Mouse (Mus musculus) stomach, embryonic 16.5 days (tissue): ENCODE measurements around the gene Atp8a1. TPM values are rescaled to one million over a fixed set of nuclear protein-coding genes. Genes with fewer than 3 reads are reported as not detected.
A peak's percentile ranks its signal among the peaks of the same experiment; 100 is the strongest.

Experiments used
- ATAC-seq: fragments of 200-750 bp; cut with Nextera tagmentation; 2 replicates; pipeline ENCODE4 v1.8.0; 2017; ENCODE audit warnings: moderate number of reproducible peaks, moderate TSS enrichment; ENCODE audit not compliant: insufficient read depth, low FRiP score
- H3K27ac ChIP-seq: fragments of 300-500 bp; sonication (generic); 2 replicates; pipeline ENCODE4 v1.5.1; 2014; ENCODE audit warnings: low read length
- H3K27me3 ChIP-seq: fragments of 300-500 bp; sonication (generic); 2 replicates; pipeline ENCODE4 v1.6.1; 2014; ENCODE audit warnings: low read length, control low read depth, mixed read lengths; ENCODE audit not compliant: control insufficient read depth, insufficient read depth
- H3K36me3 ChIP-seq: fragments of 300-500 bp; sonication (generic); 2 replicates; pipeline ENCODE4 v1.6.1; 2014; ENCODE audit warnings: low read length; ENCODE audit not compliant: control insufficient read depth, insufficient read depth
- H3K4me1 ChIP-seq: fragments of 300-500 bp; sonication (generic); 2 replicates; pipeline ENCODE4 v1.6.1; 2014; ENCODE audit warnings: low read length, control low read depth, mixed read lengths; ENCODE audit not compliant: control insufficient read depth, insufficient read depth
- H3K4me2 ChIP-seq: fragments of 300-500 bp; sonication (generic); 2 replicates; pipeline ENCODE4 v1.6.1; 2014; ENCODE audit warnings: low read depth, low read length, mixed read lengths
- H3K4me3 ChIP-seq: fragments of 300-500 bp; sonication (generic); replicated peaks from 2 replicates; pipeline ENCODE4 v1.5.1; 2014; ENCODE audit warnings: mild to moderate bottlenecking, low read length
- H3K9ac ChIP-seq: fragments of 300-500 bp; sonication (generic); 2 replicates; pipeline ENCODE4 v1.6.1; 2014; ENCODE audit warnings: low read length
- H3K9me3 ChIP-seq: fragments of 300-500 bp; sonication (generic); replicated peaks from 2 replicates; pipeline ENCODE4 v1.6.1; 2016; ENCODE audit warnings: low read length, control low read depth; ENCODE audit not compliant: control insufficient read depth
- WGBS: fragments of 180-500 bp; shearing (Covaris S2); extraction: QIAGEN DNeasy Blood & Tissue Kit; methylation state at CpG from one replicate; pipeline ENCODE4 v1.1.7; 2014; 5-methylcytosine and 5-hydroxymethylcytosine counted together
- polyA plus RNA-seq: library from polyadenylated mRNA; unstranded; fragments of >200 nt; fragmentation: Nextera tagmentation; extraction: Ambion mirVana; gene quantifications from 2 replicates; pipeline ENCODE4 v1.2.1, GENCODE M21; 2015

The Atp8a1 gene
- polyA plus RNA-seq, 1 experiment from 2014 or later = 10.4 TPM

DNA sequence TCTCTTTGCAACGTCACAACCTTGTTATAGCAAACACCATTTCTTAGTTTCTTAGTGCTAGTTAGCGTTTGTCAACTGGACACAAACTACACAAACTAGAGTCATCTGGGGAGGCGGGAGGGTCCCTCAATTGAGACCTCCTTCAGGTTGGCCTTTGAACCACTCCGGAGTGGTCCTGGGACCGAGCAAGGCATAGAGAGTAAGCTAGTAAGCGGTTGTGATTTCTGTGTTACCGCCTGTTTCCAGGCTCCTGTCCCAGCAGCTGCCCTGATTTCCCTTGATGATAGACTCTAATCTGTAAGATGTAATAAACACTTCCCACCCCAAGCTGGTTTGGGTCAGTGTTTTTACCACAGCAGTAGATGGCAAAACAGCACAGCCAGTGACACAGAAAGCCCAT is 161.3 kb downstream of the Atp8a1 start:
- ATAC-seq = no peak
- H3K27ac ChIP-seq = no peak overlapping the region
- no peaks in the 10 kb centered on the region for H3K4me1 ChIP-seq
- H3K4me2 ChIP-seq = no peak overlapping the region
- H3K9me3 ChIP-seq = no peaks in the 10 kb centered on the region
- no peaks in the 10 kb centered on the region for H3K27me3 ChIP-seq
- WGBS = 78% methylated on average over 7 of the region's 7 CpGs
- no peaks in the 10 kb centered on the region for H3K36me3 ChIP-seq
- no peak overlapping the region for H3K9ac ChIP-seq
- no peak overlapping the region for H3K4me3 ChIP-seq

DNA sequence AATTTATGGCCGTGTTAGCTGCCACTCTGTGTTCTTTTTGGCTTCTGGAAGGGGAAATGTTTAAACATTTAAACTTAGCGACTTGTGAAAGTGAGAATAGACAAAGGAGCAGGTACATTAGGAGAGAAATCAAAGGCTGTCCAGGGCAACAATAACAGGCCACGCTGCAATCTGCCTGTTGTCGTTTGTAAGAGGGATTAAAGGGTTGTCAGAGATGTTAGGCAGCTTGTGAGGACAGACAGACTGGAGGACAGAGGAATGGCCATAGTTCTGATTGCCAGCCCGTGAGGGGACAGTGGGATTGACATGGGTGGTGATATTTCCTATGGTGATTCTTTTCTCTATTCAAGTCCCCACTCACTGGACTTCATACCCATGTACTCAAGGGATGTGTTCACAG is 161.8 kb downstream of the Atp8a1 start:
- no peak overlapping the region for H3K9ac ChIP-seq
- H3K4me2 ChIP-seq = no peak overlapping the region
- no peaks in the 10 kb centered on the region for H3K4me1 ChIP-seq
- H3K9me3 ChIP-seq = no peaks in the 10 kb centered on the region
- no peak for ATAC-seq
- 46% methylated on average over 5 of the region's 5 CpGs for WGBS
- H3K27me3 ChIP-seq = no peaks in the 10 kb centered on the region
- no peak overlapping the region for H3K27ac ChIP-seq
- H3K4me3 ChIP-seq = no peak overlapping the region
- no peaks in the 10 kb centered on the region for H3K36me3 ChIP-seq

DNA sequence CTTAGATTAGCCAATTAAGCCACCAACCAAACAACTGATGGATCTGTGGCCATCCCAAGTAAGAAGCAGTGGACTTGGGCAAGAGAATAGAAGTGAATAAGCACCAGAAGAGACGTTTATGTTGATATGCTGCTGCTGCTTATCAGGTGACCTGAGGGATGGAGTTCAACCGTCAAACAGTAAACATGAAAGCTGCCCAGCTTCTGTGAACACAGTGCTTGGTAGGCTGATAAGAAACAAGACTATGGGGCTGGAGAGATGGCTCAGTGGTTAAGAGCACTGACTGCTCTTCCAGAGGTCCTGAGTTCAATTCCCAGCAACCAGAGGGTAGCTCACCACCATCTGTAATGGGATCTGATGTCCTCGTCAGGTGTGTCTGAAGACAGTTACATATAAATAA is 168.4 kb downstream of the Atp8a1 start:
- H3K36me3 ChIP-seq = no peaks in the 10 kb centered on the region
- ATAC-seq = no peak
- no peak overlapping the region for H3K9ac ChIP-seq
- no peak overlapping the region for H3K4me2 ChIP-seq
- H3K9me3 ChIP-seq = no peaks in the 10 kb centered on the region
- no peak overlapping the region for H3K4me3 ChIP-seq
- H3K4me1 ChIP-seq = no peaks in the 10 kb centered on the region
- H3K27ac ChIP-seq = no peak overlapping the region
- 50% methylated on average over 3 of the region's 3 CpGs for WGBS
- no peaks in the 10 kb centered on the region for H3K27me3 ChIP-seq

DNA sequence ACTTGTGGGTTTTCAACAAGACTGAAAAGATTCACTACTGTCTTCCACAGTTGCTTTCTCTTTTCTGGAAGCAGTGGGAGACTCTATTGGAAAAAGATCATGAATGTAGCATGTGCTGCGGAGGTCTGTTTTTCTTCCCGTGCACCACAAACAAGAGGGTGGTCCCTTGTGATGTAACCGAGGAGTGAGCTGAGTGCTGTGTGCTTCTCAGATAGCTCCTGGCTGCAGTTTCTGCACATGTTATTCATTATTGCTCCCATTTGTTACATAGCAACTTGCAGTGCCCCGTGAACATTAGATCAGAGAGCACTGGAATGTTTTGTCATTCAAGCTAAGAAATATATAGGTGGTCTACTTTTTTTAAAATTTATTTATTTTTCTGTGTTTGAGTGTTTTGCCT is 174.2 kb downstream of the Atp8a1 start:
- H3K27me3 ChIP-seq = no peaks in the 10 kb centered on the region
- no peak overlapping the region for H3K27ac ChIP-seq
- H3K36me3 ChIP-seq = no peaks in the 10 kb centered on the region
- H3K9me3 ChIP-seq = no peaks in the 10 kb centered on the region
- H3K4me3 ChIP-seq = no peak overlapping the region
- 80% methylated on average over 4 of the region's 4 CpGs for WGBS
- no peak for ATAC-seq
- no peak overlapping the region for H3K4me2 ChIP-seq
- peaks cover 5% of the 10 kb centered on the region for H3K4me1 ChIP-seq
- H3K9ac ChIP-seq = no peak overlapping the region

DNA sequence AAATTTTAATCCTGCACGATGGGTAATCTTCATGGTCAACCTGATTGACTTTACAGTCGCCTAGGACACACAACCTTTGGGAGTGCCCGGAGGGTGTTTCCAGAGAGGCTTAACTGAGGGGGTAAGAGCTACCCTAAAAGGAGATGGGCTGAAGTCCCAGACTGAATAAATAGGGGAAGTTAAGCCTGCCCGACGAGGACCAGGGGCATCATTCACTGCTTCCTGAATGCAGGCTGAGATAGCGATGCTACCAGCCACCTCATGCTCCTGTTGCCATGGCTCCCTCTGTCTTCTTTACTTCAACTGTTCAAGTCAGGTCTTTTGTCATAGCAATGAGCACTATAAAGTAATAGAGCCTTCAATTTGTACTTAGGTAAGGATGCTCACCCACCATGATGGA is 177.1 kb downstream of the Atp8a1 start:
- 67% methylated on average over 6 of the region's 6 CpGs for WGBS
- no peak overlapping the region for H3K27ac ChIP-seq
- peaks cover 5% of the 10 kb centered on the region for H3K4me1 ChIP-seq
- H3K36me3 ChIP-seq = peaks cover 4% of the 10 kb centered on the region; the same call in 1 of the 2 replicates
- H3K4me3 ChIP-seq = no peak overlapping the region
- no peaks in the 10 kb centered on the region for H3K9me3 ChIP-seq
- no peak overlapping the region for H3K4me2 ChIP-seq
- H3K9ac ChIP-seq = no peak overlapping the region
- no peaks in the 10 kb centered on the region for H3K27me3 ChIP-seq
- ATAC-seq = no peak

DNA sequence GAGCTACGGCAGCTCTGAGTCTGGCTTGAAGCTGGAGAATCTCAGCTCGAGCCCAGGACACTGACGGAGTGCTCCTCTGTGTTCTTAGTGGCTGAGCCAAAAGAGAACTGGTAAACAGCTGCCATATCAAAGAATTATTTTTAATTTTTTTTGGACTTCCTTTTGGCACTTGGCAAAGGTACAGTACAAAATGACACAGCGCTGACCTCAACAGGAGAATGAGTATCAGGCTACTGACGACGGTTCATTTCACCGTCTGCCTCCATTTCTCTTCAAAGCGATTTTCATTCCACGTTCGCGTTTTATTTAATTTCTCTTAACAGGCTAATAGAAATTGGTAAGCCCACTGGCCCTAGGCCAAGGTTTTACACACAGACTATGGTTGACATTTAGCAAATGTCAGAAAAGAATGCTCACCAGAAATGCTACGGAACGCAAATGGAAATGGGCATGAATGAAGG is 177.8 kb downstream of the Atp8a1 start:
- Histone ChIP-seq H3K4me3 (no peak overlapping the region; the same call in 1 of the 2 replicates), H3K27ac (peak overlapping the region; percentile 55; the same call in 1 of the 2 replicates), H3K4me2 (peak overlapping the region; percentile 31), H3K27me3 (no peaks in the 10 kb centered on the region), H3K9me3 (no peaks in the 10 kb centered on the region), H3K9ac (no peak overlapping the region), H3K4me1 (peaks cover 5% of the 10 kb centered on the region), H3K36me3 (peaks cover 4% of the 10 kb centered on the region; the same call in 1 of the 2 replicates)
- ATAC-seq = peak; percentile 50; the same call in 1 of the 2 replicates
- 37% methylated on average over 13 of the region's 13 CpGs for WGBS

DNA sequence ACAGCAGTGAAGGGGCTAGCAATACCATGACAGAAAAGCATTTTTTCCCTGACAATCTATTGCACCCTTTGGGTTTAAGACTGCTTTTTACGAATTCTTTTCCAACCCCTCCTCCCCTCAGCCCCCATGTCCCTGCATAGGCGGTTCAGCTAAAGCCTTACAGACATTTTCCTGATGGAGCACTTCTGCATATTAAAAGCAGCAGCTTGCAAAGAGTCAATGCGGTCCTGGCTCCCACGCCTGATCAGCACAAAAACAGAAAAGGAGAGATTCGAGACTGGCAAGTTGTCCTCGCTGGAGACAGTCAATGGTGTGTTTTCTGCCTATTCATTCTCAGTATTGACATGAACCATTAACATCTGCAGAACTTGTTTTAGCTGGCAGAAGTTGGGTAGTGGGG is 184.5 kb downstream of the Atp8a1 start:
- no peak overlapping the region for H3K27ac ChIP-seq
- no peak overlapping the region for H3K4me3 ChIP-seq
- no peak overlapping the region for H3K9ac ChIP-seq
- no peaks in the 10 kb centered on the region for H3K9me3 ChIP-seq
- no peaks in the 10 kb centered on the region for H3K27me3 ChIP-seq
- no peak for ATAC-seq
- 33% methylated on average over 6 of the region's 6 CpGs for WGBS
- H3K4me1 ChIP-seq = no peaks in the 10 kb centered on the region; the same call in 1 of the 2 replicates
- no peak overlapping the region for H3K4me2 ChIP-seq
- peaks cover 4% of the 10 kb centered on the region; the same call in 1 of the 2 replicates for H3K36me3 ChIP-seq

DNA sequence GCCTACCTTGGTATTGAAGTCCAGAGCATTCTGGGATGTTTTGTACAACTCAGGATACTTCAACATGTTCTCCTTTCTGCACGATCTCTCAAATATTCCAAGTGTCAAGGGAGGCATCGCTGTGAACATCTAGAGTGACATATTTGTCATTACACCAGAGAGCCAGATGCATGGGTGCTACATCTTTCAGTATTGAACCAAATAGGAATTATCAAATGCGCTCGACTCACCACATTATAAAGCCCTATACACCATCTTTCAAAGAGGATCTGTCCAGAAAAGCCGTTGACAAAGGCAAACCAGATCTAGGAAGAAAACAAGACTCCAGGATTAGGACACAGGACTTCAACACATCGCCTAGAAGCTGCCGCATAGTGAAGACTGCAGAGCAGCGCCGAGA is 187.4 kb downstream of the Atp8a1 start:
- no peak for ATAC-seq
- Histone ChIP-seq H3K27ac (no peak overlapping the region), H3K4me2 (no peak overlapping the region), H3K36me3 (no peaks in the 10 kb centered on the region), H3K27me3 (no peaks in the 10 kb centered on the region), H3K4me3 (no peak overlapping the region), H3K4me1 (peaks cover 6% of the 10 kb centered on the region), H3K9ac (no peak overlapping the region), H3K9me3 (no peaks in the 10 kb centered on the region)
- WGBS = 92% methylated on average over 9 of the region's 9 CpGs

DNA sequence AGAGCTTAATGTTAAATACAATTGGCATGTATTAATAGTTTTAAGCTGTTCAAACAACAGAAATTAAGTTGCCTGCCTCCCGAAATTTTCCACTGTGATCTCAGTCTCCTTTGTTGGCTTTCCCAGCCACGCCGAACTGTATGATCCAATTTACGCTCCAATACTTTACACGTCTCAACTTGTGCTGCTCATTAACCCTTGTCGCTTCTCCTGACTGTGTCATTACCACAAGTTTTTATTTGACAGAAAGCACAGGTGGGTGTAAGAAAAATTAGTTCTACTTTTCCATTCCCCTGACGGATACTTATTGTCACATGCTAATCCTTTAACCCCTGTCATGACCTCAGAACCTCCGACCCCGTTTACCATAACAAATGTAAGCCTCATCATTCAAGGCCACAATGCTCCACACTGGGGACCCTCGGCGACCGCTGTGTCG is 190.4 kb downstream of the Atp8a1 start:
- Histone ChIP-seq H3K9ac (no peak overlapping the region), H3K27me3 (no peaks in the 10 kb centered on the region), H3K9me3 (no peaks in the 10 kb centered on the region), H3K4me2 (no peak overlapping the region), H3K4me1 (peaks cover 6% of the 10 kb centered on the region), H3K4me3 (no peak overlapping the region), H3K27ac (no peak overlapping the region), H3K36me3 (no peaks in the 10 kb centered on the region)
- 42% methylated on average over 13 of the region's 13 CpGs for WGBS
- ATAC-seq = no peak
